Mouse (Mus musculus): ENCODE measurements at regions not wholly inside any gene's neighbourhood (a gene's known extent, or its start where the extent isn't known, plus 50 kb on each side); places are given as distances from the start of the nearest gene placed in this dataset.

DNA sequence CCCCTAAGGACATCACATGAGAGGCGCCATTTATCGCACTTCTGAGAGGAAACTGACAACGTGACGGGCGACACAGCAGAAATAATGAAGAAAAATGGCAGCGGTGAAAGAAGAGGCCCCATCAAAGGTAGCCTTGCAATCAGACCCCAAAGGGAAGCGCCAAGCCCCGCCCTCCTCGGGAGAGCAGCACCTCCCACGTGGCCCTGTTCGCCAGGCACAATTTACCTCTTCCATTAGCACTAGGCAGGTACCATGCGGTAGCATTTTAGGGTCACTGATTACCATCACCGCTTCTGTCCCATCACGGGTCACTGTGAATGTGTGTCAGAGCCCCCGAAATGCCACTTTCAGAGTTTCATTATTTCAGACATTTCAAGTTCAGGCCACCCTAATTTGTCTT lies 69.7 kb upstream of the Cadm1 start:
- Histone ChIP-seq H3K4me3 (replicated peaks) (no peak overlapping the region), H3K36me3 (replicated peaks; ENCODE audit: low read length) (no peaks in the 10 kb centered on the region), H3K9me3 (peaks cover 28% of the 10 kb centered on the region), H3K27me3 (replicated peaks) (no peaks in the 10 kb centered on the region), H3K4me1 (no peaks in the 10 kb centered on the region)
- TF ChIP-seq GATA1 (IDR thresholded peaks at IDR 0.05; ENCODE audit: borderline replicate concordance, low read length) (no peak), FLI1 (IDR thresholded peaks at IDR 0.05; ENCODE audit: low read length) (no peak)

DNA sequence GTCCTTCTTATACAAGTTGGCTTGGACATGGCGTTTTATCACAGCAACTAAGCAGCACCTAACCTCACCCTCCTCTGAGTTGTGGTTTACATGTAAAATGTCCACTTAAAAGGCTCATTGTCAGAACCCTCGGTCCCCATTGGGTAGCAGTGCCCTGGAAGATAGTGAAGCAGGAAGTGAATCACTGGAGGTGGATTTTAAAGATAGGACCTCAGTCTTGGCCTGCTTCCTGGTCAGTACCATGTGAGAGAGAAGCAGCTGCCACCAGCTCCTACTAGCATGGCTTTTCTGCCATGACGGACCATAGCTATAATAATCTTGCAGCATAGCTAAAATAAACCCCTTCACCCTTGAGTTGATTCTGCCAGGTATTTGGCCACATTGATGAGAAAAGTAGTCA lies 68.1 kb upstream of the Cadm1 start:
- Histone ChIP-seq H3K27me3 (replicated peaks) (no peaks in the 10 kb centered on the region), H3K4me1 (no peaks in the 10 kb centered on the region), H3K4me3 (replicated peaks) (no peak overlapping the region), H3K36me3 (replicated peaks; ENCODE audit: low read length) (no peaks in the 10 kb centered on the region), H3K9me3 (peaks cover 32% of the 10 kb centered on the region)
- TF ChIP-seq GATA1 (IDR thresholded peaks at IDR 0.05; ENCODE audit: borderline replicate concordance, low read length), result no peak
- no peak for TF ChIP-seq FLI1 (IDR thresholded peaks at IDR 0.05; ENCODE audit: low read length)

DNA sequence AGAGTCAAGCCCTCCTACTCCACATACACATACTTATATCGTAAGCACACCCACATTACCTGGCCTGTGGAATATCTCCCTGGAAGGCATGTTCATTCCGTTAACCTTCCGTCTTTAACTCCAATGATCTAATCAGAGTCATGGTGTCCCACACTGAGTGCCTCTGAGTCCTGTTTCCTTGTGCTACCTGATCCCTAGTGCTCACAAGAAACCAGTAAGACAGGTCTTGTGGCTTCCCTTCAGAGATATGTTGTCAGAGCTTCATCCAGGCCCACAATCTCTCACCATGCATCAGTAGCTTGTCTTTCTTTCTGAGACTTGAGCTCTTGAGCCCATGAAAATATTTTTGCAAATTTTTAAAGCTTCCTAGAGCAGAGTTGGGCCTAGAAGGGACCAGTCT lies 63.2 kb upstream of the Cadm1 start:
- no peak for TF ChIP-seq GATA1 (IDR thresholded peaks at IDR 0.05; ENCODE audit: borderline replicate concordance, low read length)
- no peak for TF ChIP-seq FLI1 (IDR thresholded peaks at IDR 0.05; ENCODE audit: low read length)

DNA sequence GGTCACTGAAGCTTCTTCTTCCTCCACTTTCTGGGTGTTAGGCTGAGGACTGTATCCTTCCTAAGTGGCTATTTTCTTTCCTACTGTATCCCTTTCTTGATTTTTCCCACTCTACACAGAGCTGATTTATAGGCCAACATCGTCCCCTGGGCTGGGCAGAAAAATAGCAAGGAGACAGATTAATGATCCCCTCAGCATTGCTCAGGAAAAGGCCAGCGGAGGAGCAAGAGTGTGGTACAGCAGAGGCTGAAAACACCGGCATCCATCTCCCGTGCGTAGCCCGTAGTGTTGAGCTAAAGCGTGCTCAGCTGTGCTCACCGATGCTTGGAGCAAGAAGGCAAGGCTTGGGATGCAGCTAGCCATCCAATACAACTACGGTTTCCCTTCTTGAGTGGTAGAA lies 62.2 kb upstream of the Cadm1 start:
- H3K4me3 ChIP-seq (replicated peaks), result no peak overlapping the region
- H3K9me3 ChIP-seq, result peaks cover 21% of the 10 kb centered on the region; the same call in 1 of the 2 replicates
- no peaks in the 10 kb centered on the region for H3K27me3 ChIP-seq (replicated peaks)
- no peaks in the 10 kb centered on the region for H3K4me1 ChIP-seq
- no peaks in the 10 kb centered on the region for H3K36me3 ChIP-seq (replicated peaks; ENCODE audit: low read length)
- no peak for TF ChIP-seq GATA1 (IDR thresholded peaks at IDR 0.05; ENCODE audit: borderline replicate concordance, low read length)
- no peak for TF ChIP-seq FLI1 (IDR thresholded peaks at IDR 0.05; ENCODE audit: low read length)

More for the DNA sequence above, 63.2 kb upstream of the Cadm1 start:
- Histone ChIP-seq H3K4me1 (no peaks in the 10 kb centered on the region), H3K9me3 (peaks cover 28% of the 10 kb centered on the region; the same call in 1 of the 2 replicates), H3K27me3 (replicated peaks) (no peaks in the 10 kb centered on the region), H3K4me3 (replicated peaks) (no peak overlapping the region), H3K36me3 (replicated peaks; ENCODE audit: low read length) (no peaks in the 10 kb centered on the region)

DNA sequence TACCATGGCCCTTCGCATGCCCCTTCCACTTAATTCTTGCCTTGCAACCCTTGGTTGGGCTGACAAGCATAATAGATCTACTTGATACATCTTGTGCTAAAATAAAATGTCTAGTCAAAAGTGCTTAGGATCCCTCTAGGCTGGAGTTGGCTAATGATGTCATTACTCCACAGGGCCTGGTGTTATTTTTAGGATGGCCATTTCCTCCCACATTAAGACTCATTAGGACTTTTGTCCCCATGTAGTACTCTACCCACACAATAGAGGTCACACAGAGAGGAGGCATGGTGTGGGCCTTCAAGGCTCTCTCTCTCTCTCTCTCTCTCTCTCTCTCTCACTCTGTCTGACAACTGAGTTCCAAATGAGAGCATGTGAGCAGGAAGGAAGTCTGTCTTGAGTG lies 60.4 kb upstream of the Cadm1 start:
- no peaks in the 10 kb centered on the region for H3K36me3 ChIP-seq (replicated peaks; ENCODE audit: low read length)
- TF ChIP-seq GATA1 (IDR thresholded peaks at IDR 0.05; ENCODE audit: borderline replicate concordance, low read length) (no peak), FLI1 (IDR thresholded peaks at IDR 0.05; ENCODE audit: low read length) (no peak)
- peaks cover 23% of the 10 kb centered on the region; the same call in 1 of the 2 replicates for H3K9me3 ChIP-seq
- no peaks in the 10 kb centered on the region for H3K4me1 ChIP-seq
- no peak overlapping the region for H3K4me3 ChIP-seq (replicated peaks)
- H3K27me3 ChIP-seq (replicated peaks), result no peaks in the 10 kb centered on the region

DNA sequence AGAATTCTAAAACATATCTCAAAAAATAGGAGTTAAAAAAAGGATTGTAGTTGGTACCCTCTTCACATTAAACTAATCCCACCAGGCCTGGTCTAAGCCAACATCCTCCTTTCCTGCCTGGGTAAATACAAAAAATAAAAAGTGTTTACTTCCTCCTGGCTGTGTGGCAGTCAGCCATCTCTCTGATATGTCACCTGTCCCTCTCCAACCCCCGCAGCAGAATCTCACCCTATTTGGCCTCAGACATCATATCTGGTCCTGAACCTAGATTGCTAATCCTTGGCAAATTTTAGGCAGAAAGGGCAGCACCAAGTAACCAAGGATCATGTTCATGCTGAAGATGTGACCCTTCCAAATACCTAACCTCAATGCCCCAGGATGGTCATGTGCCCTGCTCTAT lies 59.2 kb upstream of the Cadm1 start:
- no peaks in the 10 kb centered on the region for H3K27me3 ChIP-seq (replicated peaks)
- peaks cover 24% of the 10 kb centered on the region; the same call in 1 of the 2 replicates for H3K9me3 ChIP-seq
- TF ChIP-seq FLI1 (IDR thresholded peaks at IDR 0.05; ENCODE audit: low read length) (no peak), GATA1 (IDR thresholded peaks at IDR 0.05; ENCODE audit: borderline replicate concordance, low read length) (no peak)
- no peaks in the 10 kb centered on the region for H3K36me3 ChIP-seq (replicated peaks; ENCODE audit: low read length)
- no peak overlapping the region for H3K4me3 ChIP-seq (replicated peaks)
- no peaks in the 10 kb centered on the region for H3K4me1 ChIP-seq

- no peaks in the 10 kb centered on the region for H3K27me3 ChIP-seq (replicated peaks)
- H3K4me1 ChIP-seq, result no peaks in the 10 kb centered on the region
- no peaks in the 10 kb centered on the region for H3K36me3 ChIP-seq (replicated peaks; ENCODE audit: low read length)
- no peak for TF ChIP-seq GATA1 (IDR thresholded peaks at IDR 0.05; ENCODE audit: borderline replicate concordance, low read length)
- no peak for TF ChIP-seq FLI1 (IDR thresholded peaks at IDR 0.05; ENCODE audit: low read length)
- H3K4me3 ChIP-seq (replicated peaks), result no peak overlapping the region
- peaks cover 23% of the 10 kb centered on the region; the same call in 1 of the 2 replicates for H3K9me3 ChIP-seq
Measured at GRCm38 (mm10) chr9:47471767-47472420, 58.1 kb upstream of the Cadm1 start.

GRCm38 (mm10) chr9:47473776-47474365 lies 56.1 kb upstream of the Cadm1 start:
- H3K27me3 ChIP-seq (replicated peaks), result no peaks in the 10 kb centered on the region
- no peaks in the 10 kb centered on the region for H3K36me3 ChIP-seq (replicated peaks; ENCODE audit: low read length)
- 0 out of 2 replicates have a peak, but pooled peaks cover 8% of the 10 kb centered on the region for H3K9me3 ChIP-seq
- TF ChIP-seq GATA1 (IDR thresholded peaks at IDR 0.05; ENCODE audit: borderline replicate concordance, low read length) (no peak), FLI1 (IDR thresholded peaks at IDR 0.05; ENCODE audit: low read length) (no peak)
- no peak overlapping the region for H3K4me3 ChIP-seq (replicated peaks)
- H3K4me1 ChIP-seq, result no peaks in the 10 kb centered on the region

GRCm38 (mm10) chr9:47474776-47475175 lies 55.2 kb upstream of the Cadm1 start:
- Histone ChIP-seq H3K27me3 (replicated peaks) (no peaks in the 10 kb centered on the region), H3K9me3 (0 out of 2 replicates have a peak, but pooled peaks cover 8% of the 10 kb centered on the region), H3K4me3 (replicated peaks) (no peak overlapping the region), H3K36me3 (replicated peaks; ENCODE audit: low read length) (no peaks in the 10 kb centered on the region), H3K4me1 (no peaks in the 10 kb centered on the region)
- TF ChIP-seq GATA1 (IDR thresholded peaks at IDR 0.05; ENCODE audit: borderline replicate concordance, low read length) (no peak), FLI1 (IDR thresholded peaks at IDR 0.05; ENCODE audit: low read length) (no peak)

DNA sequence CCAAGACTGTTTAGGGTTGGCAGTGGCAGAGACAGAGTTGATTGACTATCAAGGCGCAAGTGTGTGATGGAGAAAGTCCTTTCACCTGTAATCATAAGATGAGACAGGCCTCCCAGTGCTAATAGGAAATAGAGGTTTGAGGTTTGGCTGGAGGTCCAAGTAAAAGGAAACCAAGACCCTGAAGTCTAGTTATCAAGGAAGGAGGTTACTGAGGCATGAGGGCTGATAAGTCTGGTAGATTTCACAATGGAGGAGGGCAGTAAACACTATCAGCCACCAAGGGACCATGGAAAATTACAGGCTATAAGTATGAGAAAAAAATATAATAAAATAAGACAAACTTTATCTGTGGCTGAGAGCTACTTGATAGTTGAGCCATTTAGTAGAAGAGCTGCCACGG lies 52.1 kb upstream of the Cadm1 start:
- Histone ChIP-seq H3K4me1 (no peaks in the 10 kb centered on the region), H3K36me3 (replicated peaks; ENCODE audit: low read length) (no peaks in the 10 kb centered on the region), H3K9me3 (peaks cover 11% of the 10 kb centered on the region; the same call in 1 of the 2 replicates), H3K27me3 (replicated peaks) (no peaks in the 10 kb centered on the region), H3K4me3 (replicated peaks) (no peak overlapping the region)
- TF ChIP-seq FLI1 (IDR thresholded peaks at IDR 0.05; ENCODE audit: low read length), result no peak
- no peak for TF ChIP-seq GATA1 (IDR thresholded peaks at IDR 0.05; ENCODE audit: borderline replicate concordance, low read length)
